Mouse (Mus musculus) right cerebral cortex, postnatal 10 days (tissue): ENCODE measurements at regions not wholly inside any gene's neighbourhood (a gene's known extent, or its start where the extent isn't known, plus 50 kb on each side); places are given as distances from the start of the nearest gene placed in this dataset.

ENCODE experiments used
- DNase-seq, 2 experiments: peaks; one replicate each; pipeline ENCODE4 v3.0.0; 2021; ENCODE audit warnings: low spot score in 2 of 2

- no peak for DNase-seq
These were observed 121.3 kb upstream of the Atp6ap2 start for GRCm38 (mm10) chrX:12466312-12466711.

GRCm38 (mm10) chrX:12466897-12467296 lies 120.7 kb upstream of the Atp6ap2 start:
- no peak for DNase-seq

GRCm38 (mm10) chrX:12467528-12468179 lies 119.9 kb upstream of the Atp6ap2 start:
- no peak for DNase-seq

GRCm38 (mm10) chrX:12472296-12472695 lies 115.3 kb upstream of the Atp6ap2 start:
- DNase-seq: no peak

GRCm38 (mm10) chrX:12479207-12479606 lies 108.4 kb upstream of the Atp6ap2 start:
- no peak for DNase-seq

- DNase-seq: no peak
These were observed 96.6 kb upstream of the Atp6ap2 start for GRCm38 (mm10) chrX:12490957-12491356.

- DNase-seq: peak in 1 of 2 experiments; percentile 28
These were observed 94.4 kb upstream of the Atp6ap2 start for GRCm38 (mm10) chrX:12493216-12493615.

- DNase-seq: no peak
These were observed 93.7 kb upstream of the Atp6ap2 start for GRCm38 (mm10) chrX:12493916-12494315.

GRCm38 (mm10) chrX:12494535-12494934 lies 93.1 kb upstream of the Atp6ap2 start:
- DNase-seq: no peak

GRCm38 (mm10) chrX:12500601-12501000 lies 87.0 kb upstream of the Atp6ap2 start:
- DNase-seq: no peak

GRCm38 (mm10) chrX:12502364-12502763 lies 85.2 kb upstream of the Atp6ap2 start:
- DNase-seq: no peak

GRCm38 (mm10) chrX:12503581-12503980 lies 84.0 kb upstream of the Atp6ap2 start:
- no peak for DNase-seq

- DNase-seq: no peak
These were observed 76.5 kb upstream of the Atp6ap2 start for GRCm38 (mm10) chrX:12511119-12511518.

GRCm38 (mm10) chrX:12525044-12525443 lies 62.6 kb upstream of the Atp6ap2 start:
- DNase-seq: no peak

GRCm38 (mm10) chrX:12530406-12531311 lies 56.9 kb upstream of the Atp6ap2 start:
- no peak for DNase-seq
